Comparison of ENCODE assay signal across 29 mouse cellular contexts in the genomic region with DNA sequence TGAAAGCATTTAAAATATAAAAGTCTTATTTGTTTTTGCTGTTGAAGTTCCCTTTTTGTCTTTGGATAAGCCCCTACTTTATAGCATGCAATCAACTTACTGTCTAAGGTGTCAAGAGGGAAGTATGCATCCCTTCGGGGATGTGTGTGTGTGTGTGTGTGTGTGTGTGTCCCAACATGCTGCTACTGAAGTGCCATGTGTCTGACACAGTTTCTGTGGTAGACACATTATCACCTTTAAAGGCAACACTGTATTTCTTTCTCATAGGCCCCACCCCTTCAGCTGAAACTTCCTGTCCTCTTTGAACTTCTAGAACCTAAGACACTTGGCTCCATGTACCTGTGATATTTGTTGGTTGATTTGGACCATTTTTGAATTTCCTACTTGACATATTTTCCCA.
A peak's percentile ranks its signal among the peaks of the same experiment; 100 is the strongest.
DNase-seq lines count a peak whose midpoint lies in the region; TF ChIP-seq lines count a peak whose summit lies in the region.
"Had no signal": no experiment of that assay in that cellular context is flagged by ENCODE, and none has a peak within 500 bp of the region (broad histone marks: within the 10 kb centered on the region; RNA-seq: fewer than 3 reads in every experiment).

No protein-coding gene starts in this region.

- H3K27ac ChIP-seq in thymus, adult 2 months (ENCODE audit: control insufficient read depth, insufficient read depth, low read length), result peak overlapping the region; percentile 100
- no peak overlapping the region for H3K27ac ChIP-seq in MEL (ENCODE audit: control insufficient read depth, low read depth, low read length)
- H3K27ac ChIP-seq: forebrain, embryonic 12.5 days; heart, embryonic 10.5 days; hindbrain, embryonic 13.5 days; liver, embryonic 15.5 days; midbrain, embryonic 10.5 days; midbrain, embryonic 15.5 days; neural tube, embryonic 12.5 days had no signal

- H3K36me3 ChIP-seq in thymus, adult 2 months (ENCODE audit: control insufficient read depth, insufficient read depth, low read length), result no peaks in the 10 kb centered on the region
- no peaks in the 10 kb centered on the region for H3K36me3 ChIP-seq in MEL (ENCODE audit: control insufficient read depth in 1 of 2, insufficient read depth in 2 of 2, low read length in 2 of 2)
- H3K36me3 ChIP-seq: forebrain, embryonic 12.5 days; heart, embryonic 15.5 days; hindbrain, embryonic 13.5 days; liver, embryonic 15.5 days; lung, embryonic 15.5 days; midbrain, embryonic 15.5 days had no signal

- no peak overlapping the region for H3K9ac ChIP-seq in MEL (ENCODE audit: control insufficient read depth, low read depth, low read length, poor library complexity, severe bottlenecking)
- H3K9ac ChIP-seq: forebrain, embryonic 12.5 days; forebrain, postnatal 0 days; heart, embryonic 15.5 days; hindbrain, embryonic 13.5 days; liver, embryonic 15.5 days; lung, embryonic 15.5 days; midbrain, embryonic 15.5 days; neural tube, embryonic 12.5 days had no signal

- no peaks in the 10 kb centered on the region for H3K9me3 ChIP-seq in MEL (replicated peaks; ENCODE audit: insufficient read depth, low read length)
- H3K9me3 ChIP-seq: forebrain, embryonic 12.5 days; G1E; heart, embryonic 10.5 days; heart, embryonic 15.5 days; hindbrain, embryonic 13.5 days; liver, embryonic 15.5 days; lung, embryonic 15.5 days; midbrain, embryonic 10.5 days; midbrain, embryonic 15.5 days; neural tube, embryonic 12.5 days had no signal

- DNase-seq in thymus, adult 2 months, result no peak
- DNase-seq in thymus, adult 18-20 months, result no peak
- DNase-seq in MEL (ENCODE audit: low read depth, low spot score), result peak; percentile 18
- DNase-seq in naive thymus-derived CD4-positive, alpha-beta T cell, adult 2 months (ENCODE audit: low read depth), result peak; percentile 51
- peak; percentile 62 for DNase-seq in thymus, postnatal 4 days
- no peak for DNase-seq in left cerebral cortex, adult 9 months (ENCODE audit: low spot score in 2 of 2)
- DNase-seq in urinary bladder, postnatal 25 days (ENCODE audit: low spot score), result no peak
- DNase-seq in retina, embryonic 14.5 days (ENCODE audit: low spot score), result no peak
- DNase-seq: adrenal gland, postnatal 25 days; cerebellum, adult 11-12 months; cerebellum, adult 9-11 months; forebrain, postnatal 0 days; heart, postnatal 36 days; kidney, adult 18-20 months; kidney, postnatal 10 days; layer of hippocampus, postnatal 36 days; liver; right cerebral cortex, postnatal 4 days had no signal

- TF ChIP-seq EP300 in MEL (IDR thresholded peaks at IDR 0.05; ENCODE audit: low read depth in 1 of 2, low read length in 2 of 2), result no peak

- TF ChIP-seq CTCF in thymus, adult 2 months (IDR thresholded peaks at IDR 0.05; ENCODE audit: borderline replicate concordance, control insufficient read depth, extremely low read depth, insufficient read depth, low read length, poor library complexity), result no peak
- no peak for TF ChIP-seq CTCF in MEL (IDR thresholded peaks at IDR 0.05 in 2 of 3, conservative IDR thresholded peaks at IDR 0.05 in 1 of 3; ENCODE audit: control insufficient read depth in 1 of 3, insufficient read depth in 1 of 3, low read depth in 2 of 3, low read length in 3 of 3, poor library complexity in 1 of 3, severe bottlenecking in 1 of 3)

- H3K4me3 ChIP-seq in thymus, adult 2 months (ENCODE audit: control insufficient read depth, insufficient read depth, low read length), result no peak overlapping the region
- no peak overlapping the region for H3K4me3 ChIP-seq in MEL (ENCODE audit: control insufficient read depth in 1 of 2, insufficient read depth in 1 of 2, low read depth in 2 of 2, low read length in 2 of 2)
- H3K4me3 ChIP-seq: forebrain, embryonic 12.5 days; heart, embryonic 10.5 days; heart, embryonic 15.5 days; hindbrain, embryonic 13.5 days; liver, embryonic 15.5 days; lung, embryonic 15.5 days; midbrain, embryonic 10.5 days; midbrain, embryonic 15.5 days; neural tube, embryonic 12.5 days had no signal

- 3% methylated on average over 1 of the region's 1 CpGs for WGBS in thymus, adult 2 months

- H3K27me3 ChIP-seq in thymus, adult 2 months (ENCODE audit: control insufficient read depth, insufficient read depth, low read length), result no peaks in the 10 kb centered on the region
- no peaks in the 10 kb centered on the region for H3K27me3 ChIP-seq in MEL (ENCODE audit: control insufficient read depth in 1 of 2, insufficient read depth in 2 of 2, low read length in 2 of 2)
- H3K27me3 ChIP-seq: heart, embryonic 15.5 days; hindbrain, embryonic 13.5 days; liver, embryonic 15.5 days; lung, embryonic 15.5 days; neural tube, embryonic 12.5 days; Patski had no signal

- TF ChIP-seq POLR2A in thymus, adult 2 months (IDR thresholded peaks at IDR 0.05; ENCODE audit: control insufficient read depth, extremely low read depth, insufficient read depth, low read length, poor library complexity), result no peak
- no peak for TF ChIP-seq POLR2A in MEL (IDR thresholded peaks at IDR 0.05; ENCODE audit: control insufficient read depth in 1 of 2, insufficient read depth in 1 of 2, low read depth in 1 of 2, low read length in 2 of 2, poor library complexity in 1 of 2)

- peaks cover 87% of the 10 kb centered on the region for H3K4me1 ChIP-seq in thymus, adult 2 months (replicated peaks; ENCODE audit: control insufficient read depth, insufficient read depth, low read length)
- peaks cover 0 to 5% of the 10 kb centered on the region in 2 experiments; a peak in 2 of 4 replicates for H3K4me1 ChIP-seq in MEL (ENCODE audit: control insufficient read depth in 1 of 2, insufficient read depth in 2 of 2, low read length in 2 of 2)
- H3K4me1 ChIP-seq: liver, embryonic 15.5 days had no signal

- no peak for TF ChIP-seq RAD21 in MEL (IDR thresholded peaks at IDR 0.05; ENCODE audit: low read depth, low read length)

- H3K79me2 ChIP-seq in MEL (ENCODE audit: control insufficient read depth, insufficient read depth, low read length, poor library complexity), result no peaks in the 10 kb centered on the region

TF ChIP-seq in MEL, 35 proteins besides CTCF, POLR2A, EP300 and RAD21:
- TF ChIP-seq CHD2 (IDR thresholded peaks at IDR 0.05; ENCODE audit: low read length) (no peak), E2F4 (IDR thresholded peaks at IDR 0.05; ENCODE audit: borderline replicate concordance, low read depth, low read length) (no peak), UBTF (IDR thresholded peaks at IDR 0.05; ENCODE audit: borderline replicate concordance, insufficient read depth, low read depth, low read length) (no peak), KAT2A (conservative IDR thresholded peaks at IDR 0.05; ENCODE audit: low read depth, low read length) (no peak), ELF1 (IDR thresholded peaks at IDR 0.05; ENCODE audit: low read depth, low read length) (no peak), BHLHE40 (IDR thresholded peaks at IDR 0.05; ENCODE audit: borderline replicate concordance, low read depth, low read length) (no peak), ETS1 (IDR thresholded peaks at IDR 0.05; ENCODE audit: low read depth, low read length) (no peak), ZKSCAN1 (IDR thresholded peaks at IDR 0.05; ENCODE audit: low read depth, low read length) (no peak), TCF12 (IDR thresholded peaks at IDR 0.05; ENCODE audit: low read depth, low read length) (no peak), MEF2A (IDR thresholded peaks at IDR 0.05; ENCODE audit: extremely low read depth, insufficient replicate concordance, low read depth, low read length, poor library complexity, severe bottlenecking) (no peak), NELFE (IDR thresholded peaks at IDR 0.05; ENCODE audit: low read depth, low read length) (no peak), POLR2AphosphoS2 (IDR thresholded peaks at IDR 0.05; ENCODE audit: low read length) (no peak), SIN3A (IDR thresholded peaks at IDR 0.05; ENCODE audit: low read length) (no peak), USF1 (IDR thresholded peaks at IDR 0.05; ENCODE audit: low read depth, low read length) (no peak), MYB (IDR thresholded peaks at IDR 0.05; ENCODE audit: low read depth, low read length) (no peak), MAZ (IDR thresholded peaks at IDR 0.05; ENCODE audit: low read depth, low read length) (no peak), NRF1 (IDR thresholded peaks at IDR 0.05; ENCODE audit: insufficient read depth, low read depth, low read length, poor library complexity, severe bottlenecking) (no peak), ZNF384 (IDR thresholded peaks at IDR 0.05; ENCODE audit: low read depth, low read length) (no peak), TAL1 (IDR thresholded peaks at IDR 0.05; ENCODE audit: low read length) (no peak), USF2 (IDR thresholded peaks at IDR 0.05; ENCODE audit: borderline replicate concordance in 1 of 2, insufficient read depth in 1 of 2, low read depth in 1 of 2, low read length in 2 of 2) (no peak)

Comparison
In these comparisons a context has a peak if more than half of its experiments do, and no peak if none do; other contexts are left out.
1. DNase-seq: peak in MEL (single experiment), naive thymus-derived CD4-positive, alpha-beta T cell, adult 2 months (single experiment) and thymus, postnatal 4 days (single experiment); none in thymus, adult 2 months (single experiment), thymus, adult 18-20 months (0 of 2), left cerebral cortex, adult 9 months (0 of 2), urinary bladder, postnatal 25 days (single experiment) and retina, embryonic 14.5 days (single experiment).